Mouse (Mus musculus): Measurements from ENCODE around the gene Prdx3.

- TF ChIP-seq CTCF (IDR thresholded peaks at IDR 0.05; ENCODE audit: borderline replicate concordance, control insufficient read depth, extremely low read depth, insufficient read depth, low read length, poor library complexity): no peak; the same call in 1 of the 2 replicates
- TF ChIP-seq POLR2A (IDR thresholded peaks at IDR 0.05; ENCODE audit: control insufficient read depth, extremely low read depth, insufficient read depth, low read length, poor library complexity): no peak
Measured at GRCm38 (mm10) chr19:60891934-60892547, 17.7 kb upstream of the Prdx3 start.
